Mouse (Mus musculus) E14TG2a.4 (cell line): Measurements from ENCODE around the gene Tspan5.
A peak's percentile ranks its signal among the peaks of the same experiment; 100 is the strongest.

ENCODE experiments used
- H3K27me3 ChIP-seq: 2 replicates; pipeline ENCODE4 v1.6.1; 2014; ENCODE audit warnings: low read length, control low read depth; ENCODE audit not compliant: insufficient read depth
- H3K36me3 ChIP-seq: 2 replicates; pipeline ENCODE4 v1.6.1; 2014; ENCODE audit warnings: low read length, control low read depth; ENCODE audit not compliant: insufficient read depth
- H3K4me1 ChIP-seq: replicated peaks from 2 replicates; pipeline ENCODE4 v1.6.1; 2014; ENCODE audit warnings: low read depth, low read length, control low read depth
- H3K4me3 ChIP-seq: replicated peaks from 2 replicates; pipeline ENCODE4 v1.5.1; 2014; ENCODE audit warnings: mild to moderate bottlenecking, low read length
- H3K9me3 ChIP-seq: 2 replicates; pipeline ENCODE4 v1.6.1; 2014; ENCODE audit warnings: low read length, control low read depth
- CTCF ChIP-seq: conservative IDR thresholded peaks from 2 replicates; pipeline ENCODE4 v1.5.1; 2014; ENCODE audit warnings: low read length
- NANOG ChIP-seq: IDR thresholded peaks from 2 replicates; pipeline ENCODE4 v1.6.1; 2014; ENCODE audit warnings: borderline replicate concordance, low read length, mixed read lengths
- POU5F1 ChIP-seq: IDR thresholded peaks from 2 replicates; pipeline ENCODE4 v1.6.1; 2014; ENCODE audit warnings: low read length, borderline replicate concordance

Tspan5 gene

DNA sequence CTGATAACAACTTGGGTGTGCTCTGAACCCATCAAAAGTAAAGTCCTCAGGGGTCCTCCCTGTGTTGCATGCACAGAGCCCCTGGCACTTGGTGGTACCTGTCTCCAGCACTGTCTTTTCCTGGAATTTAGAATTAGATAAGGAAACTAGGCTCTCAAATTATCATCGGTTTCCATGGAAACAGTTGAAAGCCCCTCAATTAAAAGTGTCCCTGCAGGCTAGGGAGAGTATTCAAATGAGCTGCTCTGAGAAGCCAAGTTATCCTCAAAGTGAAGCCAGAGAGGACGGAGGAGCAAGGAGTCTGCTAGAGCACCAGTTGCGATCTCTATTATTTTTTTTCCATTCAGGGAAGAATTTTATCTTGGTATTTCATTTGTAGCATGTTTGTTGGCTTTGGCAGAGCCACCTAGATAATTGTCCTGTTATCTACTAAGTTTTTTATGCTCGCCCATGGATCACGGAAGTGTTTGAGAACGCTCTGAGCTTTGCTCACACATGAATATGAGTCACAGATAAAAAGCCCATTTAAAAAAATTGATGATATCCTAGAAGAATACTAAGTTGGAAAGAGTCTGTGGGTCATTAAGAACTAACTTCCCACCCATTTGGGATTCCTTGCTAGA, 139.8 kb downstream of the Tspan5 start:
- Histone ChIP-seq H3K36me3 (no peaks in the 10 kb centered on the region; the same call in 1 of the 2 replicates), H3K4me3 (no peak overlapping the region), H3K4me1 (peaks cover 14% of the 10 kb centered on the region)

DNA sequence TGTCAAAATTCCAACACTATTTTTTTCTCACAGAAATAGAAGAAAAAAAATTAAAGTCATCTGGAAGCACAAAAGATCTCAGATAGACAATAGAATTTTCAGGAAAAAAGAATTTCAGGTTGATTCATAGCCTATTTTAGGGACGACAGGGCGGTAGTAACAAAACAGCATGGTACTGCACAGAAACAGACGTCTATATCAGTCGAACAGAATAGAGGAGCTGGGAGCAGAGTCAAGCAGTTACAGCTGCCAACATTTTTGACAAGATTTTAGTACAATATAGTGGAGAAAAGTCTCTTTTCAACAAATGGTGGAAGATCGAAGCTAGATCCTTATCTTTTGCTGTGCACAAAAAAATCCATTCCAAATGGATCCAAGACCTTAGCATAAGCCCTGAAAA, 144.1 kb downstream of the Tspan5 start:
- H3K4me1 ChIP-seq, result peaks cover 12% of the 10 kb centered on the region; the same call in 1 of the 2 replicates
- TF ChIP-seq NANOG (no peak), CTCF (no peak), POU5F1 (no peak)
- H3K4me3 ChIP-seq, result no peak overlapping the region
- peaks cover 4% of the 10 kb centered on the region; the same call in 1 of the 2 replicates for H3K36me3 ChIP-seq
- no peaks in the 10 kb centered on the region for H3K9me3 ChIP-seq
- H3K27me3 ChIP-seq, result no peaks in the 10 kb centered on the region

More for the DNA sequence above, 139.8 kb downstream of the Tspan5 start:
- TF ChIP-seq CTCF (no peak), NANOG (no peak), POU5F1 (no peak)
- Histone ChIP-seq H3K27me3 (peaks cover 4% of the 10 kb centered on the region), H3K9me3 (no peaks in the 10 kb centered on the region)

GRCm38 (mm10) chr3:138889214-138889613, 147.2 kb downstream of the Tspan5 start:
- TF ChIP-seq NANOG, result no peak
- TF ChIP-seq CTCF, result no peak
- TF ChIP-seq POU5F1, result no peak
- no peak overlapping the region for H3K4me3 ChIP-seq
- H3K9me3 ChIP-seq, result no peaks in the 10 kb centered on the region
- H3K27me3 ChIP-seq, result no peaks in the 10 kb centered on the region
- peaks cover 4% of the 10 kb centered on the region; the same call in 1 of the 2 replicates for H3K36me3 ChIP-seq
- H3K4me1 ChIP-seq, result peaks cover 17% of the 10 kb centered on the region

DNA sequence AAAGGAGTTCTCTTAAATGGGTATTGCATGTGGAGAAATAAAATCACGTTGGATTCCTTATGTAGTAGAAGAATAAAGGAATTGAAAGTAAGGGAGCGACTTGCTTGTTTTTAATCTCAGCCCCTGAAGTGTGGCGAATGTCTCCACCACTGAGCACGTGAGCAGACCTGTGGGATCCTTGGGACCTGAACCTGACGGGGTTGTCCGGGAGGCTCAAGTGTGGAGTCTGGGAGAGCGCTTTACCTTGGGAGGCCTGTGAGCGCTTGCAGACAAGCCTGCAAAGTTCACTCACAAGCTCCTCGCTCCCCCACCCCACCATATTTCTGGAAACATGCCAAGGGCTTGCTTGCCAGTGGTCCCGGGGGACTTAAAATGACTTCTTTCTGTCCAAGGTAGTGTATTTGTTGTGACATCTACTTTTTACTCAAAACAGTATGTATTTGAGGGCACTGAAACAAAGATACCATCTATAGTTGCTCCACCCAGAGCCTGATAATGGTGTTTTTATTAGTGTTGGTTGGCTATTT, 147.8 kb downstream of the Tspan5 start:
- Histone ChIP-seq H3K9me3 (no peaks in the 10 kb centered on the region), H3K36me3 (peaks cover 5% of the 10 kb centered on the region; the same call in 1 of the 2 replicates)
- TF ChIP-seq POU5F1 (no peak), CTCF (no peak)

GRCm38 (mm10) chr3:138893520-138893919, 151.5 kb downstream of the Tspan5 start:
- H3K4me3 ChIP-seq, result no peak overlapping the region
- no peaks in the 10 kb centered on the region for H3K27me3 ChIP-seq
- no peaks in the 10 kb centered on the region for H3K9me3 ChIP-seq
- TF ChIP-seq POU5F1 (no peak), CTCF (no peak), NANOG (no peak)
- peaks cover 17% of the 10 kb centered on the region; the same call in 1 of the 2 replicates for H3K36me3 ChIP-seq
- peaks cover 27% of the 10 kb centered on the region for H3K4me1 ChIP-seq

More for the DNA sequence above, 147.8 kb downstream of the Tspan5 start:
- H3K4me1 ChIP-seq, result peaks cover 17% of the 10 kb centered on the region
- H3K4me3 ChIP-seq, result no peak overlapping the region
- no peaks in the 10 kb centered on the region for H3K27me3 ChIP-seq

DNA sequence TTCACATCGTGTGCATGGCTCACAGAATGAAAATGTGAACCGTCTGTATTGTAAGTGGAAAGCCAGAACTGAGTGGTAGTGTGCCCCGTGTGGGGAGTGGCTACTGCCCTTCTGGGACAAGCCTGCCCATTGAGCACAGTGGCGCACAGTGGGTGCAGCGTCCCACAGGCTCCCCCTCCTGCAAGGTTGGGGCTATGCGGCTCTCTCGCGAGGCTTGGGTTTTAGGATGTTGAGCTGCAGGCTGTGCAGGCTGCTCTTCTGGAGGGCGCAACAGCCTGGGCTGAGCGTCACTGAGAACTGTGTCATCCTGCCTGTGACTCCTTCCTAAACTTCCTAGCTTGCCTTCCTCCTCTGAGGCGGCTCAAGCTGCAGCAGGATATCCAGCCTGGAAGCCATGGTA, 155.5 kb downstream of the Tspan5 start:
- TF ChIP-seq NANOG (no peak), POU5F1 (no peak), CTCF (no peak)
- Histone ChIP-seq H3K36me3 (peaks cover 33% of the 10 kb centered on the region), H3K4me1 (peaks cover 24% of the 10 kb centered on the region), H3K4me3 (peak overlapping the region; percentile 62), H3K9me3 (no peaks in the 10 kb centered on the region), H3K27me3 (no peaks in the 10 kb centered on the region)

- no peaks in the 10 kb centered on the region for H3K27me3 ChIP-seq
- peaks cover 27% of the 10 kb centered on the region for H3K4me1 ChIP-seq
- no peaks in the 10 kb centered on the region for H3K9me3 ChIP-seq
- no peak for TF ChIP-seq NANOG
- TF ChIP-seq POU5F1, result no peak
- no peak for TF ChIP-seq CTCF
- no peak overlapping the region for H3K4me3 ChIP-seq
- H3K36me3 ChIP-seq, result peaks cover 38% of the 10 kb centered on the region
These were observed 156.1 kb downstream of the Tspan5 start for GRCm38 (mm10) chr3:138898055-138898454.

GRCm38 (mm10) chr3:138900571-138901141, 158.7 kb downstream of the Tspan5 start:
- H3K4me1 ChIP-seq, result peaks cover 25% of the 10 kb centered on the region
- H3K27me3 ChIP-seq, result no peaks in the 10 kb centered on the region
- no peak overlapping the region for H3K4me3 ChIP-seq
- H3K9me3 ChIP-seq, result no peaks in the 10 kb centered on the region
- no peak for TF ChIP-seq CTCF
- no peak for TF ChIP-seq POU5F1
- TF ChIP-seq NANOG, result no peak
- peaks cover 32% of the 10 kb centered on the region for H3K36me3 ChIP-seq

DNA sequence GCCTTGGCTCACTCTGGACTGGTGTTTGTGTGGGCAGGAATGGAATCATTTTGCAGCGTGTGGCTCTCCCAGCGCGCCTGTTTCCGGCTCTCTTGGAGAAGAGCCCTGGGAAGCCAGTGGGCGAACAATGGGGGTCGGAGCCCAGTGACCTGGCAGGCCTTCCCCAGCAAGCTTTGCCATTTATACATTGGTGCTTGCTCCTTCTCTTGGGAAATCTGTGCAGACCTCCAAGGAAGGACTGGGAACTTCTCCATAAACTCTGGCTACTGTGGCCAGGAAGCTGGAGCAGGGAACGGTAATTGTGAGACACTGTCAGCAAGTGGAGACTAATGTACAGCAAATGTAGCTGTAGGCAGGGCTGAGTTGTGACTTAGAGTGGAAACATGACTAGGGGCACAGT, 163.7 kb downstream of the Tspan5 start:
- Histone ChIP-seq H3K36me3 (peaks cover 16% of the 10 kb centered on the region), H3K27me3 (peaks cover 5% of the 10 kb centered on the region), H3K4me3 (no peak overlapping the region), H3K9me3 (no peaks in the 10 kb centered on the region), H3K4me1 (peaks cover 24% of the 10 kb centered on the region)
- TF ChIP-seq CTCF (no peak), NANOG (no peak), POU5F1 (no peak)
